Mouse (Mus musculus): ENCODE data around the gene Synpo2.

Synpo2 gene

DNA sequence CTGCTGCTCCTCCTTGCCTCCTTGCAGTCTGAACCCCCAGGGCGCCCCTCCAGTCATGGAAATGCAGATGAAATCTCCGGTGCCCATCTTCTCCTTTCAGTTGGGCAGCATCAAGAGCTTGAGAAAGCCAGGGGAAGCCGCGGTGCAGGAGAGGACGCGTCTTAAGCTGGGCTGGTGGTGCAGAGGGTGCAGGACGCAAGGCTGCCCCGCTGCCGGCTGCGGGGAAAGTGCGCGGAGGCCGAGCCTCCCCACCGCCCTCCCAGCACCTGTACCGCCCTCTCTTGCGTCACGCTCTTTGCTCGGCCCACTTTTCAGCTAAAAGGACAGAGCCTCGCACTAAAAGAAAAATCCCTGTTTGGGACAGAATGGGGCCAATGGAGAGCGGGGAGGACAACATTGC is at the start of gene Synpo2:
Synpo2 (minus strand) TSS at position 229 of the 400 bp plus-strand sequence.
- DNase-seq: peak; percentile 11

DNA sequence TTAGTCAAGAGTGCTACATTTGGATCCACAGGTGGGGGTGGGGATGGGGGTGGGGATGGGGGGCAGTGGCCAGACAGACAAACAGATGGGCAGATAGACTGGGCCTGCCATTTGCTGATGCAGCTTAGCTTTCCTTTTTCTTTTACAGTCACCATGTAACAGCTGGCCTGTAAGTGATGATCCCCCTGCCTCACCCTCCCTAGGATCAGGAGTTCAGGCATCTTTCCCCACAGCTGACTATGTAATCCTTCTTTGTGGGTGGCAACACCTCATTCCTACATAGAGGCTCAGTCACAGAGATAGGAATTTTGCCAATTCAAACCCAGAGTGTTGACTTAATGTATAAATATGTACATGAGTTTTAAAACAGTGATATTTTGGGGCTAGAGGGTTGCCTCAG is 49.7 kb upstream of the Synpo2 start:
- DNase-seq: no peak

DNA sequence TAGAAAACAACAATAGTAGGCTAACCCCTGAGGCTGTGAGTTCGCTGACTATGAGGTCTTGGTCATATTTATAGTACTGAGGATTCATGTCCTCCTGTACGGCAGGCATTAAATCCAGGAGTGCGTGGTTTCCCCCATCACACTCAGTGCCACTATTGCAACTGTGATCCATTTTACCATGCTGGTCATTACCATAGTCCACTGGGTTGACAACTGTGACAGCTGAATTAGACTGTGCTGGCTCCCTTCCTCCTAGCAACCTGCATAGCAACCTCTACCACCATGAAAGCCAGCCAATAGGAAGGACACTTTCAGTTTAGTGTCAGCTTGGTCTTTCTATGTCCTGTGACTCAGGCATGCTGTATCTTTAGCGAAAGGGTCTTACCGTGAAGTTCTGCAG is 48.3 kb upstream of the Synpo2 start:
- no peak for DNase-seq

DNA sequence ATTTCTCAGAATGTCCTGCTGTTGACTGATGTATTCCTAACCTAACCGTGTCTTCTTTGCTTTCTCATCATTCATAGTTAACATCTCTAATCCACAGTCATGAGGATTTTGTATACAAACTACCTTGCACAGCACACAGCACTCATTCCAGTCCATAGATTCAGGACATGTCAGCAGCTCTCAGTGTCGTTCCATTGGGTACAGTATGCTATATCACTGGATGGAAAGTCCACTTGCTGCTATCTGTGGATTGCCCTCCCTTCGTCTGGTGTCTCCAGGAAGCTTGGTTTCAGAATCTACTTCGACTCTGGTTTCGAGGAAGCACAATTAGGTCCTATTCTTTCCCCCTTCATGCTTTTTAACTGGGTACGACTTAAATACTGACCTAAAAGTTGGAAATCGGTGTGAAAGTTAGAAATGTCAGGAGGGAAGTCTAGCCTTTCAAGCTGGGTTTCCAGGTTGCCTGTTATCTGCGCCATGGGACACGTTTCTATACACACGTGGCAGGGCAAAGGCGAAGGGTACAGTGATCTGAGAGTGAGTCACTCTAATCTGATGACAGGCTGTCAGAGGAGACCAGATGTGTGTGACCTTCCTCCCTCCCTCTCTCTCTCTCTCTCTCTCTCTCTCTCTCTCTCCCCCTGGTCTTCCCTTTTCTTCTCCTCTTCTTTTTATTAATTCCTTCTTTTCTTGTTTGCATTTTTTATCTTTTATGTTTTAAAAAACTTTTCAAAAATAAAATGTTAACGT is 47.1 kb upstream of the Synpo2 start:
- DNase-seq: no peak

DNA sequence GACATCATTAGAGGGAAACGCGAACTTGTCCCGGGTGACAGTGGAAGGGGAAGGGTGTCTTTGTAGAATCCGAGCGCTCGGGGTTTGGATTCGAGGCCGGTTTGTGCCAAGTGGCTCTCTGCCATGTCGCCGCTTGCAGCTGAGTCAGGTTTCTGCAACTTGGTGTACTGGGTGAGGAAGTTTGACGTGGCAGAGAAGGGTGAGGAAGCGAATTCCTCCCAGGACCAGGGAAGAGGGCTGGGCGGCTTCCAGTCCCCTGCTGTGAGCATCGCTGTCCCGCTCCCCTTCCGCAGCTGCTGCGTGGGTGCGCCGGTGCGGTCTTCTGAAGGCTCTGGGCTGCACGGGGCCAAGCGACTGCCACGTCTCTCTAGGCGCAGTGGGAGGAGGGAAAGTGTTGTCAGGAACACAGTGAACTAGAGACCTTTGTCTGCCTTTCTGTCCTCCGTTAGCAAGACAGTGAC is 31.8 kb upstream of the Synpo2 start:
- DNase-seq: peak; percentile 46

DNA sequence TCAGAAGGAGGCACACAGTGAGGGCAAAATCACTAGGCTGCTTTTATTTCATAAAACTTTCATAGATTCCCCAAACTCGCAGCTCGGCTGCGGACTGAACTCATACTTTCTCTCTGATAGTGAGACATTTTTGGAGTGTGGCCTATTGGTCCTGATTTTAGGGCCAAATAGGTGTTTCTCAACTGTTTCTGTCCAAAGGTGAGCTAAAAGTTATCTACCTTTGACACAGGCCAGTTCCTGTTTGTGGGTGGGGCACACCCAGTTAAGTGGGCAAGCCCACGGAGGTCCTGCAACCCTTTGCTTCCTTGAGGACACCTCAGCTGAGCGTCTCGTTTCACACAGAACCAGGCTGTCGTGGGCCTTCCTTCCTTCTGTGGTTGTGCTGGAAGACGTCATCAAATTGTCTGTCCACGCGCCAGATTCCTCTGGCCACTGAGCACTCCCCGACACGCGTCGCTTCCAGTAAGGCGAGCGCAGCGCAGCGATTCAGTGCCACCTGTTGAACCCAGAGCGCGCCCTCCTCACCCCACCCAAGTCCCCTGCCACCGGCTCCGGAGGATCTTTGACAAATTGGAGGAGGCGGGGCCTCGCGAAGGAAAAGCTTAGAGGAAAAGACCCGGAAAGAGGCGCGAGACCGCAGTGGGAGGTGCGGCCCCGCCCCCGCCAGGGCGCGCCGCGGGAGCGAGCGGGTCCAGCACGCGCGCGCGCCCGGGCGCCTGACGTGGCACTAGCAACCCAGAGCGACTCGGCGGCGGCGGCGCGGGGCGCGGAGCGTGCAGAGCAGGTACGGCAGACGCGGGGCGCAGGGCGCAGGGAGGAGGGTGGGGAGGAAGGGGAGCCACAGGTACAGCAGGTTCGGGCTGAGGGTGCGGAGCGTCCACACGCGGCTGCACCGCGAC is 31.1 kb upstream of the Synpo2 start, which contains the start of gene Sec24d:
Sec24d (plus strand) TSS at position 703 of the 899 bp plus-strand sequence.
- DNase-seq: peak; percentile 91

DNA sequence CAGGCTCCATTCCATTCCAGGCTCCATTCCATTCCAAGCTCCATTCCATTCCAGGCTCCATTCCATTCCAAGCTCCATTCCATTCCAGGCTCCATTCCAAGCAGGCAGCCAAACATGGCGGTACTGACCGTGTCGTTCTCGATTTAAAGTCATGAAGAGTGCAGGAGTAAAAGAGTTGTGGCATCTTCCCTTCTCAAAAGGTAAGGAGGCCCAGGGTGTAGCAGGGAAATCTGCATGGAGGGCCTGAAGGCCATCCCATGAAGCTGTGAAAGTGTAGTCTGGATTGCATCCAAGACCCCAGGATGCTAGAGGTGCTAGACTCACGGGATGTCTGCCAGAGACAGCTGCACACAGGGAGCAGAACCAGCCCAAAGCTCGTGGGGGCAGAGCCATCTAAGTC is 28.8 kb upstream of the Synpo2 start:
- no peak for DNase-seq

DNA sequence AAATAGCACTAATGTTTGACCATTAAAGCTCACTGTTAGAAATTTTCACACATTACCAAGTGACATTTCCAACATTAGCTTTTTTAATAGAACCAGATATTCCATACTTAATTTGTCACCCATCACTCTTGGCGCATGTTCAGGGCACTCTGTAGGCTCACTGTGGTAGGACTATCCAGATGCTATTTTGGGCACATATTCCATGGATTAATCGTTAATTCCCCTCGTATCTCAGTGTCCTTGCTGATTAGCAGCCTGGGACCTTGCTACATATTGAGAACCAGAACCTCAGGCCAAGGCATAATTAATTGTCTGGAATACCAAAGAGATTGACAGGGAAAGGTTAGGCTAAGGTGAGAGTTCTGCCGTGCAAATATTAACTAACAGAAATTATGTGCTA is 22.8 kb upstream of the Synpo2 start:
- no peak for DNase-seq

DNA sequence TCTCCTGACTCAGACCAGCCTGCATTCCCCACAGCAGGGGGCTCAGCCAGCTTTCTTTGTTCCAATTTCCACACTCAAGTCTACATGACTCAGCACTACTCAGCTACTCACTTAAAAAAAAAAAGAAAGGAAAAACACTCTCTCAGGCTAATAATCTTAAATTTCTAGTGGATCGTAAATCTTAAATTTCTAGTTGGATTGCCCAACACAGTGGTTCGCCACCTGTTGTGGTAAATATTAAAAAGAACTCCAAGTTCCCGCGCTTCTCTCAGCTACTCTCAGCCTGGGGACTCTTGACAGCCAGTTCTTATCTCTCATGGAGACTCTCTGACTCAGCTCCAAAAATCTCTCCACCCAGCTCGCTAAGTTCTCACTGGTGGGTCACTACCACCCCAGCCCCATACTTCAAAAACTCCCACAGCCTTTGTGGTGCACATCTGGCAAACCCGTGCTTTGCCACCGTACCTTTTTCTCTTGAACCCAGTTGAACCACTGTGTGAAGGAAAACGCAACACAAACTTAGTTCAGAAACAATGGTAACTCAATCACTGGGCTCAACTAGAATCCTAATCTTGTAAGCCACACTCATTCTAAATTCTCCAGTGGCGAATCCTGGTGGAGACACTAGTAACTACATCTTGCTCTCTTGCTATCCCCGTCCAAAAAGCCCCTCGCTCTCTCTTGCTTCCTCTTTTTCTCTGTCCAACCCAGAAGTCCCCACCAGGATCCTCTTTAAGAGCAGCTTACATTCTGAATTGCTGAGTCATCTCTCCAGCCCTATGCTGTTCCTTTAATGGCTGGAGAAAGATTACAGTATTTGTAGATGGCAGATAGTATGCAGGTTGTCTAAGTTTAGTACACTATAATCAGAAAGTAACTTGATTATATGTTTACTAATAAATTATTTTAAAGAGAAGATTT is 20.5 kb upstream of the Synpo2 start:
- DNase-seq: no peak

DNA sequence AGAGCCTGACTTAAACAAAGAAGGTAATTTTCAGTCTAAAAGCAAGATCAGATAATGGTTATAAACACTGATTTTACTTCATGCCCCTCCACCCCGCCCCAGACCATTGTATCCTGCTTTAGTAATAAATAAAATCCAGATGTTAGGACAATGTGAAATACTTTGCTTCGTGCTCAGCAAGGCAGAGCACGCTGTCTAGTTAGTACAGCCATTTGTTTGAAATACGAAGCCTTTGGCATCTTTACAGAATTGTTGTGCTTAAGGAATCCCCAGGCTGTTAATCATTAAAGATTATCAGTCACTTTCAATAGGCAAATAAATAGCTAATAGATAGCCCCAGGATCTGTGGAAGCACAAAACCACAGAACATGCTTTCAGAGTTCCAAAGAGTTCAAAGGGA is 9.7 kb upstream of the Synpo2 start:
- DNase-seq: no peak

DNA sequence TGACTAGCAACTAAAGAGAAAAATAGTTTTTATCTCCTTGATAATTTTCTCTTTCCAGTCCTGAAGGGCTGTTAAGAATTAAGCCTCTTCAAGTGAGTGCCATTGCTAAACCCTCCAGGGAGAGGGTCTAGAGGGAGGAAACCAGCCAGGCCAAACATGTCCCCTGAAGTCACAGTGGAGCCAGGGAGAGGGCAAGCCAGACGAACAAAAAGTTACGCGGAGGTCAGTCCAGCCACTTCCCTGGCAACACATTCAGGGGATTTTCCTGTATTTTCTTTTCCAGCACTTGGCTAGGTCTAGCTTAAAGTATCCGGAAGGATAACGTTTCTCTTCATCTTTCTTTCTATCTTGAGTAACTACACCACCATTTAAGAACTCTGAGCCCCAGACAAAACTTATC is 8.4 kb upstream of the Synpo2 start:
- no peak for DNase-seq

DNA sequence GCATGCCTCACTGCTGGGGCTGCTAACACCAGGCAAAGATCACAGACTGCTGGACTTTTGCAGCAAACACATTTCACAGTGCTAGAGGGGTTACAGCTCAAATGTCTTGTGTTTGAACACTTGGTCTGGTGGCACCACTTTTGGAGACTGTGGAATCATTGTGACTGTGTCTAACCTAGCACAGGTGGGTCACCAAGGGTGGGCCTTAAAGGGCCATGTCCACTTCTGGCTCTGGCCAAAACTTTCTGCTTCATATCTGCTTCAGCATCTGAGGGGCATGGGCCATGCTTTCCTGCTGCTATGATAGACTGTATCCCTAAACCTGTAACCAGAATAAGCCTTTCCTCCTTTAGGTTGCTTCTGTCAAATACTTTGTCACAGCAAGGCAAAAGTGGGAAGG is 1.5 kb upstream of the Synpo2 start:
- DNase-seq: no peak

DNA sequence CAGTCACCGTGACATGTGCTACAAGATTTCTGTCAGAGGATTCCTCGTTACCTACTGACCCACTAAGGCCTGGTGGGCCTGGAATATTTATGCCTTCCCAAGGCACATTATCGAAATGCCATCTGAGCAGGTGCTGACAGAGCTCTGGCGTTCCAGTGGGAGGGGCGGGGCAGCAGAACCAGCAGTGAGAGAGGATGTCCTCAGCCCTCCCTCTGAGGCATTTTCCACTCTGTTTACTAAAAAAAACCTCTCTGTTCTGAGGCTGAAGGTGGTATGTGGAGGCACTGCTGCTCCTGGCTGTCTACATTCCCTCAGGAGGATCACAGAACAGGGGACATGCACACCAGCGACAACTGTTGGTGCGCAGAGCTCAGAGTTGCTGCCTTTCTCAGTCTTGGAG is 1.1 kb upstream of the Synpo2 start:
- no peak for DNase-seq

DNA sequence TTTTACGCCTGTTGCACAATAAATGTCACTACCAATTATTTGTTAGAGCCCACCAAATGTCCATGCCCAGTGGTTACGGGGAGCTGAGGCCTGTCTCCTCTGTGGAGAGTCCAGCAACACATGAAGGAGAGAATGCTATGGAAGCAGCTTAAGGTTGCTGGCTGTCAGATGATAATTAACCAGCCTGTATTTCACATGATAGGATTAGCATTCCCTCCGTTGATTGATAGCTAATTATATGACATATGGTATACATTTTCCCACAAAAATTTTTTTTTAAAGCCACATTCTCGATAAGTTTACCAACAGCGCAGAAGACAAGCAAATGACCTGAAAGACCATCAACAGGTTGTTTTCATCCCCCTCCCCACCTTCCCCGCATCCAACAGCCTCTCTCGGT is 454 bp downstream of the Synpo2 start:
- no peak for DNase-seq

DNA sequence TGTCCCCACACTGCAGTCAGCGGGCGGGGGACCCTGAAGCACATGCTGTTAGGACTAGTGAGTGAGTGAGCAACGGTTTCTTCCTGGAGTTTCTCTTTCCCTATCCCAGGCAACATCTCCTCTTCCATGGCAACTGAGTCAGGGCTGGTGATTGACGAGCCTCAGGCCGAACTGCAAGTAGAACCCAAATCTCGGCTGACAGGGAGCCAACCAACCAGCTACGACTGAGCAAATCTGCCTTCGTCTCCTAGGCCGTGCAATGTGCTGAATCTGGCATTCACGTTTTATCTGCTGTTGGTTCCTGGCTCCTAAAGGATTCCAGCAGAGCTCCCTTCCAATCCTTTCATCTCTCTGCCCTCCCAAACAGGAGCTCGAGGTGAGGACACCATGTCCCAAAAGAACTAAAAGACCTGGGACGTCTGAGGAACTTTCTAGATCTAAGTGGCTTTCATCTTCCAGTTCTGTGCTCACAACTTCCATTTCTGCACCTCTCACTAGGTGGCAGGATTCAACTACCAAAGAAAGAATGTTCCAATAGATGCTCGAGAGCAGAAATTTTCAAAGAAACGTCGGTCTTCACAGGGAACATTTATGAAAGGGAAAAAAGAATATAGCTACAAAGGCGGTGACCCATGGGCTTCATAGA is 1.6 kb downstream of the Synpo2 start:
- peak; percentile 9 for DNase-seq

DNA sequence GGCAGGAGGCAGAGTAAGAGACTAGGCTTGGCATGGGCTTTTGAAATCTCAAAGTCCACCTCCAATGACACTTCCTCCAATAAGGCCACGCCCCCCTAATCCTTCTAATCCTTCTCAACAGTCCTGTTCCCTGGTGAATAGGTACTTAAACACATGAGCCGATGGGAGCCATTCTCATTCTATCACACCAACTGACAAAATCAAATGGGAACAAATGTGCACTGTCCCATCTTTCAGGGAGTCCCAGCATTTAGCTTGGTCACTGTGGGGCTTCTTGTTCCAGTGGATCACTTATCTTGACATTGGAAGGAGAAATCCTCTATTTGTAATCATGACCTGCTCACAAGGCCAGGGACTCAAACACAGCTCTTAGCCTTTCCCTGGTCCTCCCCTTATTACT is 4.3 kb downstream of the Synpo2 start:
- DNase-seq: no peak

DNA sequence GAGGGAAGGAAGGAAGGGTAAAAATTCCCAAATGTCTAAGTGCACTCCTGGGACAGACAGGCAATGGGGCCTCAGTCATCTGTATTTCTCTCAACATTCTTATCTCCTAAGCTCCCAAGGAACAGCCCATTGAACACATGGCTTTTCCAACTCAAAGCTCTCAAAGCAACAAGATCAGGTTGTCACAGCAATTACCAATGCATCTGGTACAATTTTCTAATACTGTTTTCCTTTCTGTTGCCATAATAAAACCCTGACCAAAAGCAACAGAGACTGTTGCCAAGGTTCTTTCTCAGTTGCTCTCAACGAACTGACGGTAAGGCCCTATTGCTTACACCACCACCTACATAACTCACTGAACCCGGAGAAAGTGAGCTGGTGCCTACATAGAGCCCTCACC is 8.7 kb downstream of the Synpo2 start:
- no peak for DNase-seq

DNA sequence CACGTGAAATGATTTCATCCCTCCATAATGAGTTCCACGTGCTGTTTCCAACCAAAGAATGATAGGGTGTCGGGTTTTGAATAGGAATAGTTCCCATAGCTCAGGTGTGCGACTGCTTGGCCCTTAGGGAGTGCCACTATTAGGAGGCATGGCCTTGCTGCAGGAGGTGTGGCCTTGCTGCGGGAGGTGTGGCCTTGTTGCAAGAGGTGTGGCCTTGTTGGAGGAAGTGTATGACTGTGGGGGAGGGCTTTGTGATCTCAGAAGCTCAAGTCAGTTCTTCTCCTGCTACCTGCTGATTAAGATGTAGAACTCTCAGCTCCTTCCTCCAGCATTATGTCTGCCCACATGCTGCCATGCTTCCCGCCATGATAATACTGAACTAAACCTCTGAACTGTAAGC is 17.3 kb downstream of the Synpo2 start:
- DNase-seq: no peak

DNA sequence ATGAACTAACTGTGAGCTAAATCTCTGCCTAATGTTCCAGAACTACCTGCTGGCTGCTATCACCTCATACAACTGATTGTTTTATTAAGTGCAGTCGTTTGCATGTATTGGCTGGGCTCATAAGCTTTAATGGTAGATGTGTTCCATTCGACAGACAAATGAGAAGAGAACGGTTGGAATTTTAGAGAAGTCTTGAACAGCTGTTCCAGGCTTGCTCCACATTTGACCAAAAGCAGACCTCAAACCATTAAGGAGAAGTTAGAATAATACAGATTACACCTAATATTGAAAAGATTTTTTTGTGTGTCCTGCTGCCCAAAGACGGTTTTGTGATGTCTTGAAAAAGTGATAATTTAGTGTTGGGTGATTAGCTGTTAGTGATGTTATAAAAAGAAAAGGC is 27.1 kb downstream of the Synpo2 start:
- no peak for DNase-seq

DNA sequence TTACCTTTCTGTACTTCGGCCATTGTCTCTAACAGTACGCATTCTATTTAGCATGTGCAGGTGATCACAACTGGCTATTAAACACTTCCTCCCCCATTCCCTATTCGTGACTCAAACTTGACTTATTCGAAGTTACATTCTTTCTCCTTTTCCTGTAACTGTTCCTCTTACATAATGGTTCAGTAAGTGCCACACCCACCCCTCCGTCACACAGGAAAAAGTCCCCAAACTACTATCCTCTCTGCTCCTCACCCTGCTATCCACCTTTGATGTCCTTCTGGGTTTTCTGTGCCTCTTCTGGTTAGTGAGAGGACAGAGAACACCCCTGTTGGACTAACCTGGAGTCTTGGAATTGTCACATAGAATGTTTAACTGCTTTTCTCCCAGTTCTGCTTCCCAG is 28.6 kb downstream of the Synpo2 start:
- DNase-seq: no peak

DNA sequence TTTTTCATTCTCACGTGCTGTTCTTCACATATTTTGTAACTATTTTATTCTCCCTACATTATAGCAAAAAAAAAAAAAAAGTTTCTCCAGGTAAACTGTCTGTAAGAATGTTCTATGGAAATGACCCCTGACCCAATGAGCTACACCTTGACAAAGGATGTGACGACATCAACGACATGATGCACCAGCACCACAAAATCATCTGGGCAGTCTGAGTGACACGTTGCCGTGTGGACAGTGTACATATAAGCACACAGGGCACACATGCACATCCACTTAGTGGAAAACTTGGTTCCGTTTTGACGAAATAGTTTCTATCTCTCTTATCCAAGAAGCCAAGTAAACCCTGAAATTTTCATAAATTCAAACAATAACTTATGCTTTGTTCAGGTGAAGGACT is 30.5 kb downstream of the Synpo2 start:
- DNase-seq: no peak

DNA sequence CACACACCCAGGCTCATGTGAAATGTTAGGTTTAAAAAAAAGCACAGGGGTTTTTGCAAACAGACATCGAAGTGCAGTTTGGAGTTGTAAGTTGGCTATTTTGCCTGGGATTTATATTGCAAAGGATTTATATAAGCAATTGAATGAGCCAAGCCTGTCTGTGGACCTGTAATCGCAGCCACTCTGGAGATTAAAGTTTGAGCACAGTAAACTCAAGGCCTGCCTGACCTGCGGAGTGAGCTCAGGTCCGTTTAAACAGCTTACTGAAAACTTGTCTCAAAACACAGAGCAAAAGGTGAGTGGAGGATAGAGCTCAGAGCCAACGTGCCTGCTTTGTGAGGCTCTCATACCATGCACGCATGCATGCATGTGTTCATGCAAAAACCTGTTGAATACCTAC is 30.9 kb downstream of the Synpo2 start:
- no peak for DNase-seq

DNA sequence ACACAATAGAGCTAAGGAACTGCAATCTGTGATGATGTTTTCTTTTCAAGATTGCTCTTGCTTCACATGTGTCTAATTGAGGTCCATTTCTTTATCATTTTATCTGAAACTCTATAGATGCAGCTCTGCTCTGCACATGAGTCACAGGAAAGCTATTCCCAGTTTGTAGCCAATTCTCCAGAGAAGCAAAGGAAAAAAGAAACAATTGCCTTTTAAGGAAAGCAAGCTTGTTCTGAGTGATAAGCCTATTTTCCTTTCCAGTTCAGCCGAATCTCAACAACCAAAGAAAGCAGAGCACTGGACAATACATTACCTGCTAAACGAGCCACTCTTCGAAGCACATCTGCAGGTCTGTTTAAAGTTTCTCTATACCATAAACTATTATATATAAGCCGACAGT is 31.3 kb downstream of the Synpo2 start:
- no peak for DNase-seq

Data from thymus, postnatal 25 days (tissue).